Mouse (Mus musculus) limb, embryonic 14.5 days (tissue): ENCODE data around the gene L1cam. TPM values are rescaled to one million over a fixed set of nuclear protein-coding genes. Genes with fewer than 3 reads are reported as not detected.

Experiments used
- ATAC-seq: fragments of 200-750 bp; cut with Nextera tagmentation; 2 replicates; pipeline ENCODE4 v1.8.0; 2017; ENCODE audit warnings: low read depth, moderate number of reproducible peaks, moderate TSS enrichment; ENCODE audit not compliant: low FRiP score
- DNase-seq: peaks from one replicate; pipeline ENCODE4 v3.0.0-alpha.2; 2015; ENCODE audit warnings: low spot score
- H3K27ac ChIP-seq: fragments of 300-500 bp; sonication (generic); replicated peaks from 2 replicates; pipeline ENCODE4 v1.5.1; 2014; ENCODE audit warnings: low read depth, mild to moderate bottlenecking, low read length, moderate library complexity, mixed read lengths
- H3K27me3 ChIP-seq: fragments of 300-500 bp; sonication (generic); 2 replicates; pipeline ENCODE4 v1.6.1; 2014; ENCODE audit warnings: low read length, mixed read lengths; ENCODE audit not compliant: control insufficient read depth, insufficient read depth
- H3K36me3 ChIP-seq: fragments of 300-500 bp; sonication (generic); 2 replicates; pipeline ENCODE4 v1.6.1; 2014; ENCODE audit warnings: mild to moderate bottlenecking, low read length, moderate library complexity, mixed read lengths; ENCODE audit not compliant: control insufficient read depth, insufficient read depth
- H3K4me1 ChIP-seq: fragments of 300-500 bp; sonication (generic); 2 replicates; pipeline ENCODE4 v1.6.1; 2014; ENCODE audit warnings: antibody characterized with exemption, low read length, mixed read lengths; ENCODE audit not compliant: control insufficient read depth, insufficient read depth
- H3K4me2 ChIP-seq: fragments of 300-500 bp; sonication (generic); replicated peaks from 2 replicates; pipeline ENCODE4 v1.6.1; 2014; ENCODE audit warnings: low read depth, mild to moderate bottlenecking, low read length, moderate library complexity; ENCODE audit not compliant: severe bottlenecking
- H3K4me3 ChIP-seq: fragments of 300-500 bp; sonication (generic); replicated peaks from 2 replicates; pipeline ENCODE4 v1.5.1; 2014; ENCODE audit warnings: low read length
- H3K9ac ChIP-seq: fragments of 300-500 bp; sonication (generic); 2 replicates; pipeline ENCODE4 v1.6.1; 2014; ENCODE audit warnings: mild to moderate bottlenecking, low read depth, low read length, moderate library complexity; ENCODE audit not compliant: severe bottlenecking
- H3K9me3 ChIP-seq: fragments of 300-500 bp; sonication (generic); 2 replicates; pipeline ENCODE4 v1.6.1; 2016; ENCODE audit warnings: low read length; ENCODE audit not compliant: control insufficient read depth
- POLR2A ChIP-seq: fragments of 200-500 bp; IDR thresholded peaks from 2 replicates; pipeline ENCODE4 v1.8.0; 2012; ENCODE audit warnings: inconsistent platforms, mild to moderate bottlenecking, moderate library complexity, borderline replicate concordance; ENCODE audit not compliant: insufficient read depth, insufficient read length; ENCODE audit errors: extremely low read depth
- WGBS: fragments of 180-500 bp; shearing (Covaris S2); extraction: QIAGEN DNeasy Blood & Tissue Kit; methylation state at CpG from one replicate; pipeline ENCODE4 v1.1.7; 2014; 5-methylcytosine and 5-hydroxymethylcytosine counted together
- polyA plus RNA-seq, 2 experiments: library from polyadenylated mRNA; depleted of rRNA in 1 of 2; stranded (reverse) in 1 of 2; unstranded in 1 of 2; fragments of >200 nt; fragmentation: Nextera tagmentation in 1 of 2; extraction: Ambion mirVana in 1 of 2; gene quantifications; 2 replicates each; pipeline versions ENCODE4 v1.2.1 to v1.2.3; 2012 to 2014

L1cam gene
- polyA plus RNA-seq (2012; rRNA removed) (7.8 and 8.6 TPM in 2 replicates), polyA plus RNA-seq (2014; fragmentation: Nextera tagmentation; extraction: Ambion mirVana) (2.9 and 4.6 TPM in 2 replicates)

DNA sequence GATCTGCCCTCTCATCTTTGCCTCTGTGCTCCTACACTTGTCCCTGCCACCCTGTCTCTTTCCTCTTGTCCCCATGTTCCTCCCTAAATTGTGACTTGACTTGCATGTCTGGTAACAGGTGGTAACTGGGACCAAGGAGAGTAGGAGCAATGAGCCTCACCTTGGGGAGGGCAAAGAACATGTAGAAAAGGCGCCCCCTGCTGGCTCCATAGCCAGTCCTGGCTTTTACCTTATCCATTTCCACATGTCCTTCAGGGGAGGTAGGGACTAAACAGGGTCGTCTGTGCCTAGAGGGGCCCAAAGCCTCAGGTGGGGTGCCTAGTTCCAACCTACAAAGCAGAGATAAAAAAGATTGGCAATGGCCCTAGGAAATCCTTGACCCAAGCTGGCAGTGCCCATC is at the start of gene L1cam:
L1cam (minus strand) TSS at position 387 of the 400 bp plus-strand sequence.
- H3K9ac ChIP-seq, result no peak within 1 kb of the TSS
- no peak for TF ChIP-seq POLR2A
- H3K4me1 ChIP-seq, result no peaks in the 10 kb centered on the region
- peak; percentile 12 for DNase-seq
- WGBS, result 31% methylated on average over 2 of the region's 2 CpGs
- no peaks in the 10 kb centered on the region for H3K27me3 ChIP-seq
- H3K36me3 ChIP-seq, result no peaks in the 10 kb centered on the region
- H3K4me3 ChIP-seq, result no peak within 1 kb of the TSS
- no peaks in the 10 kb centered on the region for H3K9me3 ChIP-seq
- H3K27ac ChIP-seq, result no peak within 1 kb of the TSS
- no peak within 1 kb of the TSS for H3K4me2 ChIP-seq
- no peak for ATAC-seq

DNA sequence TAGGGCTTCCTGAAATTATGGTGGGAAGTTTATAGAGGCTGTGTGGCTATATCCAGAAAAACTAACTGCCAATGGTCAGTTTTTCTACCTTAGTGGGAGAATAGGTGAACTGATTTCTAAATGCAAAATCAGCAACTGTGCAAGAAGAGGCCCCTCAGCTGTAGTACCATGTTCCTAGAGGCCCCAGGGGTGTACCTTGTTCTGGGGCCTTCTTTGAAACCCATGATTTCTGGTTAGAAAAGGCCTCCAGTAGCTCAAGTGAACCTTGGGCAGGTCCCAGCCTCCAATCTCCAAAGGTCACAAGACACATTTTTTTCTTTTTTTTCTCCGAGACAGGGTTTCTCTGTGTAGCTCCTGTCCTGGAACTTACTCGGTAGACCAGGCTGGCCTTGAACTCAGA is 46.4 kb upstream of the L1cam start:
- DNase-seq, result no peak
- Histone ChIP-seq H3K4me3 (no peak overlapping the region), H3K27me3 (no peaks in the 10 kb centered on the region), H3K4me1 (no peaks in the 10 kb centered on the region), H3K9me3 (no peaks in the 10 kb centered on the region), H3K4me2 (no peak overlapping the region), H3K27ac (no peak overlapping the region), H3K36me3 (peaks cover 46% of the 10 kb centered on the region), H3K9ac (no peak overlapping the region)
- ATAC-seq, result no peak
- TF ChIP-seq POLR2A, result no peak
- 79% methylated on average over 2 of the region's 2 CpGs for WGBS

DNA sequence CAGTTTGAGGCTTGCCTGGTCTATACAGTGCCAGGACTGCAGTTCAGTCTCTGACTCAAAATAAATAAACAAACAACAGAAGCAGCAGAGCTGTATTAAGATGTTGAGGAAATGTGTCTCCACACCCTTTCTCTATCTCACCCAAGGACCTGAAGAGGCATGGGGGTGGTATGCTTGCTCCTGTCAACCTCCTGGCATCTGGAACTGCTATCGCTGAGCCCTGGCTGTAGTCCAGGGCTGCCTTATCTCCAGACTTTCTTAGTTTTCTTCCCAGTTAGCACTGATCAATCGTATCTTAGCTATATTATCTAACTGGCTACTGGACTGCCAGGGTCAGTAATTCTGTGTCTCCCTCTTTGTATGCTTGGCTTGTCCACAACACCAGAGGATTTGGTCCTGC is 46.0 kb upstream of the L1cam start:
- ATAC-seq (no peak), DNase-seq (no peak)
- H3K4me3 ChIP-seq, result no peak overlapping the region
- no peaks in the 10 kb centered on the region for H3K27me3 ChIP-seq
- peaks cover 42% of the 10 kb centered on the region for H3K36me3 ChIP-seq
- no peaks in the 10 kb centered on the region for H3K9me3 ChIP-seq
- WGBS, result 76% methylated on average over 2 of the region's 2 CpGs
- H3K27ac ChIP-seq, result no peak overlapping the region
- no peak overlapping the region for H3K9ac ChIP-seq
- no peaks in the 10 kb centered on the region for H3K4me1 ChIP-seq
- no peak for TF ChIP-seq POLR2A
- no peak overlapping the region for H3K4me2 ChIP-seq

DNA sequence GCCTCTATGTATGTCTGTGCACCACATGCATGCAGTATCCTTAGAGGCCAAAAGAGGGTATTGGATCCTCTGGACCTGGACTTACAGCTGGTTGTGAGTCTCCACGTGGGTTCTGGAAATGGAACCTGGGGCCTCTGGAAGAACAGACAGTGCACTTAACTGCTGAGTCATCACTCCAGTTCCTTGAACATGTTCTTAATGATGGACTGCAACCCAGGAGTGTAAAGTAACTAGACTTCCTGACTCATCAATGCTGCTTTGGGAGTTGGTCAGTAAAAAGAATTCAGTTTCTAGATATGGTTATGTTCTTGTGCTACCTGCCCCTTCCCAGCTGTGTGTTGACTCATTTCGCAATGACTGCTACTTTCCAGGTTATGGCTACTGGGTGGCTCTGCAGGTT is 36.0 kb upstream of the L1cam start:
- 77% methylated on average over 2 of the region's 2 CpGs for WGBS
- no peak for ATAC-seq

DNA sequence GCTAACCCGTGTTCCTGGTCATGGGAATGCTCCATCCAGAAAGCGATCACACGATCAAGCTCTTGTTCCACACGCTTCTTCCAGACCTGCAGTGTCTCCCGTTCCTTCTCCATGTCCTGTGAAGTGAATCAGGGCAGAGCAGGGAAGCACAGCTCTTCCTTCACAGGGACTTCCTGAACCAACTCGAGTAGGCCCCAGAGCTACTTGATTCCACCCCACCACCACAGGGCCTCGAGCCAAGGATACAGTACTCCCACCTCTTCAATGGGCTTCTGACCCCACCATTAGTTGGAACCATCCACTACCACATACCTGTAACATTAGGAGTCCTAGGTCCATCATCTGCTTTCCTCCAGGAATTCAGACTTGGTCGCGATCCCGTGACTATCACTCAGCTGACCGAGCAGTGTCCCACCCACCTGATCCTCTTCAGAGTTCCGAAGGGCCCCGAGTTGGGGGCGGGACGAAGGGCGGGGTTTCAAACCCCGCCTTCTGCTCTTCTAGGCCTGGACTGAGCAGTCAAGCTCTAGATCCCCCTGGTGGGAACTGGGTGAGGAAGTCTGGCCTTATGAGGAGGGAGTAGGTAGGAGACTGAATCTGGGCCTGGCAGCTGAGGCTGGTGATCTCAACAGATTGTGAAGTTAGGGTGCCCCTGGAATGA is 34.6 kb upstream of the L1cam start, which contains the start of gene Renbp:
Renbp (minus strand) TSS at position 449 of the 661 bp plus-strand sequence.
- Histone ChIP-seq H3K4me2 (peak within 1 kb of the TSS; percentile 38), H3K36me3 (no peaks in the 10 kb centered on the region), H3K9me3 (no peaks in the 10 kb centered on the region), H3K27me3 (no peaks in the 10 kb centered on the region), H3K27ac (no peak within 1 kb of the TSS), H3K4me3 (peak within 1 kb of the TSS; percentile 28), H3K9ac (0 out of 2 replicates have a peak within 1 kb of the TSS, but pooled peaks have one; percentile 12), H3K4me1 (no peaks in the 10 kb centered on the region)
- ATAC-seq (peak; percentile 86), DNase-seq (peak; percentile 70)
- TF ChIP-seq POLR2A, result no peak
- 46% methylated on average over 17 of the region's 17 CpGs for WGBS

More for the DNA sequence above, 36.0 kb upstream of the L1cam start:
- Histone ChIP-seq H3K4me3 (no peak overlapping the region), H3K4me1 (no peaks in the 10 kb centered on the region), H3K27ac (no peak overlapping the region), H3K4me2 (no peak overlapping the region), H3K36me3 (no peaks in the 10 kb centered on the region), H3K9ac (no peak overlapping the region), H3K9me3 (no peaks in the 10 kb centered on the region), H3K27me3 (no peaks in the 10 kb centered on the region)
- no peak for DNase-seq
- TF ChIP-seq POLR2A, result no peak

DNA sequence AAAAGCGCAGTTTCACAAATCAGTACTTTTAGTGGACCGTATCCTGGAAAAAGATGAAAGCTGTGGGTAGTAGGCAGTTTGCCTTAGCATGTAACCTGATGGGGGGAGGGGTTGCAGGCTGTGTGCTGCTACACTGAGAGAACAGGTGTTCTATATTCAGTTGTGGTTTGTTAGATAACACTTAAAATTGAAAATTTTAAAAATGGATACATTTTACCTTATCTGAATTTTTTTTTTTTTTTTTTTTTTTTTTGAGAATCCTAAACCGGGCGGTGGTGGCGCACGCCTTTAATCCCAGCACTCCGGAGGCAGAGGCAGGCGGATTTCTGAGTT is 26.6 kb upstream of the L1cam start:
- ATAC-seq, result no peak
- H3K4me1 ChIP-seq, result no peaks in the 10 kb centered on the region
- peak overlapping the region; percentile 52 for H3K4me3 ChIP-seq
- no peak overlapping the region; the same call in 1 of the 2 replicates for H3K9ac ChIP-seq
- H3K4me2 ChIP-seq, result peak overlapping the region; percentile 59
- no peak overlapping the region for H3K27ac ChIP-seq
- DNase-seq, result no peak
- peaks cover 21% of the 10 kb centered on the region for H3K36me3 ChIP-seq
- no peaks in the 10 kb centered on the region for H3K27me3 ChIP-seq
- TF ChIP-seq POLR2A, result no peak
- 72% methylated on average over 8 of the region's 8 CpGs for WGBS
- no peaks in the 10 kb centered on the region for H3K9me3 ChIP-seq
